Mouse (Mus musculus) T-helper 17 cell (primary cell): ENCODE measurements around the gene Mrpl30.

ENCODE experiments used
- in situ Hi-C, 2 experiments: fragments of 300-600 bp; cut with MboI, MseI; formaldehyde crosslinking; loops; 1 replicate in 1 of 2; 2 replicates in 1 of 2; pipeline ENCODE4 v1.15.1; 2025; ENCODE audit warnings: high pct_unique_total_duplicates in 2 of 2

Gene Mrpl30

GRCm38 (mm10) chr1:37894606-37895005, 4.3 kb downstream of the Mrpl30 start:
- in situ Hi-C loops: no loop called here

- in situ Hi-C loops: no loop called here
Measured at GRCm38 (mm10) chr1:37899816-37900215, 9.5 kb downstream of the Mrpl30 start.

- in situ Hi-C loops: no loop called here
Measured at GRCm38 (mm10) chr1:37900288-37900687, 10.0 kb downstream of the Mrpl30 start.

- in situ Hi-C loops: no loop called here
Measured at GRCm38 (mm10) chr1:37903178-37903577, 12.9 kb downstream of the Mrpl30 start.

GRCm38 (mm10) chr1:37912751-37913150, 22.5 kb downstream of the Mrpl30 start:
- in situ Hi-C loops: no loop called here

GRCm38 (mm10) chr1:37916393-37916792, 26.1 kb downstream of the Mrpl30 start, which contains the start of gene Lyg2:
TSS of gene Lyg2 (minus strand) at chr1:37916493.
- in situ Hi-C loops: no loop called here

GRCm38 (mm10) chr1:37917666-37918065, 27.4 kb downstream of the Mrpl30 start:
- in situ Hi-C loops: no loop called here

- in situ Hi-C loops: no loop called here
Measured at GRCm38 (mm10) chr1:37918096-37918495, 27.8 kb downstream of the Mrpl30 start.

- in situ Hi-C loops: no loop called here
Measured at GRCm38 (mm10) chr1:37922536-37922935, 32.3 kb downstream of the Mrpl30 start.

- in situ Hi-C loops: no loop called here
Measured at GRCm38 (mm10) chr1:37925971-37926370, 35.7 kb downstream of the Mrpl30 start.

GRCm38 (mm10) chr1:37931806-37932205, 41.5 kb downstream of the Mrpl30 start:
- in situ Hi-C loops: no loop called here
